Mouse (Mus musculus) liver, embryonic 12.5 days (tissue): Measurements from ENCODE around the gene Rpl13a. TPM values are rescaled to one million over a fixed set of nuclear protein-coding genes. Genes with fewer than 3 reads are reported as not detected.
"Not testable (repeated sequence)": the region's sequence is repeated elsewhere in the genome, so short reads cannot be mapped to it uniquely, and the experiment has no call there.

Experiments
- ATAC-seq: fragments of 200-750 bp; cut with Nextera tagmentation; 2 replicates; pipeline ENCODE4 v1.8.0; 2017; ENCODE audit warnings: moderate number of reproducible peaks, mild to moderate bottlenecking, moderate library complexity
- H3K27ac ChIP-seq: fragments of 300-500 bp; sonication (generic); 2 replicates; pipeline ENCODE4 v1.5.1; 2016; ENCODE audit warnings: mild to moderate bottlenecking
- H3K27me3 ChIP-seq: fragments of 300-500 bp; sonication (generic); replicated peaks from 2 replicates; pipeline ENCODE4 v1.6.1; 2016; ENCODE audit warnings: mild to moderate bottlenecking, moderate library complexity
- H3K36me3 ChIP-seq: fragments of 300-500 bp; sonication (generic); 2 replicates; pipeline ENCODE4 v1.6.1; 2016; ENCODE audit warnings: mild to moderate bottlenecking, moderate library complexity
- H3K4me1 ChIP-seq: fragments of 300-500 bp; sonication (generic); 2 replicates; pipeline ENCODE4 v1.6.1; 2016
- H3K4me2 ChIP-seq: fragments of 300-500 bp; sonication (generic); 2 replicates; pipeline ENCODE4 v1.6.1; 2016; ENCODE audit warnings: mild to moderate bottlenecking, moderate library complexity
- H3K4me3 ChIP-seq: fragments of 300-500 bp; sonication (generic); 2 replicates; pipeline ENCODE4 v1.5.1; 2016; ENCODE audit warnings: mild to moderate bottlenecking, moderate library complexity
- H3K9ac ChIP-seq: fragments of 300-500 bp; sonication (generic); 2 replicates; pipeline ENCODE4 v1.6.1; 2016; ENCODE audit warnings: mild to moderate bottlenecking, moderate library complexity
- H3K9me3 ChIP-seq: fragments of 300-500 bp; sonication (generic); replicated peaks from 2 replicates; pipeline ENCODE4 v1.6.1; 2016; ENCODE audit warnings: mild to moderate bottlenecking, moderate library complexity
- WGBS: fragments of 180-500 bp; shearing (Covaris S2); methylation state at CpG from one replicate; pipeline ENCODE4 v1.1.7; 2016; ENCODE audit not compliant: insufficient replicate concordance; 5-methylcytosine and 5-hydroxymethylcytosine counted together
- polyA plus RNA-seq: library from polyadenylated mRNA; unstranded; fragments of >200 nt; fragmentation: Nextera tagmentation; extraction: Ambion mirVana; gene quantifications from 2 replicates; pipeline ENCODE4 v1.2.1, GENCODE M21; 2016

The Rpl13a gene
- polyA plus RNA-seq, 1 experiment from 2014 or later = 1,134 TPM

DNA sequence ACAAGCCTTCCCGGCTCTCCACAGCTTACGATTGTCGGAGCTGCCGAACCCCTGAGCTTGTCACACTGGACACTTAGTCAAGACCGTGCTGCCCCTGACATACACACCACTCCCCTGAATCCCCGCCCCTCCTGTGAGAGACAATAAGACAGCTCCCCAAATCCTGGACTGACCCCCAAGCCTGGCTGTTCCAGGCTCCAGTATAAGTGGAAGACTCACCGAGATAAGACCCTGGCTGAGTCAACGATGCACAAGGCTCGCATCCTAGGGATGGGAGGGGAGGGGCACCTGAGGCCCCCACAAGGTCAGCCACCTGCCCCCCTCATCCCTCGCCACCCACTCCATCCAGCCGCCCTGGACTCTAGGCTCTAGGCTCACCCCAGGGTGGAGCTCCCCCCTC lies 3.3 kb upstream of the Rpl13a start:
- Histone ChIP-seq H3K27ac (no peak overlapping the region), H3K4me2 (no peak overlapping the region), H3K27me3 (no peaks in the 10 kb centered on the region), H3K36me3 (peaks cover 19% of the 10 kb centered on the region), H3K4me3 (no peak overlapping the region), H3K9me3 (no peaks in the 10 kb centered on the region), H3K4me1 (peaks cover 55% of the 10 kb centered on the region), H3K9ac (no peak overlapping the region)
- no peak for ATAC-seq
- WGBS = 81% methylated on average over 11 of the region's 11 CpGs

DNA sequence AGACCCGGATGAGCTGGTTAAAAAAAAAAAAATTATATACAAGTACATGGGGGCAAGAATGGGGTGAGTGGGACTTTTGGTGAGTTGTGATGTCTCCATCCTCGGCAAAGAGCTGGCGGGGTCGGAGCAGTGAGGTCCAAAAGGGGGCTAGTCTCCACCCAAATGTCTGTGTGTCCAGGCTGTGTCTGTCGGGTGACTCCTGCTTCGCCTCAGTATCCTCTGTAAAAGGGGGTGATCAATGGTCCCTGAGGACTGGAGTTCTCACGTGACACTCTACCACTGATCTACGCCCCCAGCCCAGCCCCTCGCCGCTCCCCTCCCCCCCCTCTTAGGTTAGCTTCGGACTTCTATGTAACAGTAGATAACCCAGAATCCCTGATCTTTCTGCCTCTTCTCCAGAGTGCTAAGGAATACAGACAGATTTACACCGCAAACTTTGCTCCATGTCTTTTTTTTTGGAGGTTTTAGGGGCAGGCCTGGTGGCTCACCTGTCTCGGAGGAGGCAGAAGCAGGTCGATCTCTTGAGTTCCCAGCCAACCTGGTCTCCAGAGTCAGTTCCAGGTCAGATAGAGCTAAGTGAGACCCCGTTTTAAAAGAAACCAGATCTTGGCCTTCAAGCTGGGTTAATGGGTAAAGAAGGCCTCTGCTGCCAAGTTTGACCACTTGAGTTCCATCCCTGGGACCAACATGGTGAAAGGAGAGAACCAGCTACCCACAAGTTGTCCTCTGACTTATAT lies 1.4 kb upstream of the Rpl13a start:
- Histone ChIP-seq H3K27ac (peak overlapping the region; percentile 88), H3K4me1 (peaks cover 58% of the 10 kb centered on the region), H3K9ac (peak overlapping the region; percentile 84), H3K4me2 (peak overlapping the region; percentile 88), H3K27me3 (no peaks in the 10 kb centered on the region), H3K9me3 (no peaks in the 10 kb centered on the region), H3K4me3 (peak overlapping the region; percentile 94), H3K36me3 (peaks cover 38% of the 10 kb centered on the region)
- 43% methylated on average over 15 of the region's 15 CpGs for WGBS
- no peak for ATAC-seq

DNA sequence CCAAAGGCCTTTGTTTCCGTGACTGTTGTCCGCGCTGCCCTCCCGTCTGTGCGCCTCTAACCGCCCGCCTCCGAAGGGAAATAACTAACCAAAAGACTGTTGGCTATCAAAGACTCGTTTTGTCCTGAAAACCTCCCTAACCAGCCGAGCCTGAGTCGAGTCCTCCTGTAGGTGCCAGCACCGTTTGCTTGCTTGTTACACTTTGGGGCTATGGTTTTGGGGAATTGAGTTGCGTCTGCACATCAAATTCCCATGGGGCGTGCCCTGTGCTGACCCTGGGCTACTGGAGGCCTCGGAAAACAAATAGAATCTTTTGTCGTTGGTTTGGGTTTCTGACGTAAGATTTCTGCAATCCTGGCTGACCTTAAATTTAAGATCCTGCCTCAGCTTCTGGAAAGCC lies 757 bp upstream of the Rpl13a start:
- WGBS = 3% methylated on average over 17 of the region's 17 CpGs
- peak overlapping the region; percentile 84 for H3K9ac ChIP-seq
- ATAC-seq = peak; percentile 5; the same call in 1 of the 2 replicates
- peaks cover 40% of the 10 kb centered on the region for H3K36me3 ChIP-seq
- H3K4me3 ChIP-seq = peak overlapping the region; percentile 94
- H3K27me3 ChIP-seq = no peaks in the 10 kb centered on the region
- no peaks in the 10 kb centered on the region for H3K9me3 ChIP-seq
- H3K4me1 ChIP-seq = peaks cover 58% of the 10 kb centered on the region
- H3K4me2 ChIP-seq = peak overlapping the region; percentile 88
- peak overlapping the region; percentile 88 for H3K27ac ChIP-seq

DNA sequence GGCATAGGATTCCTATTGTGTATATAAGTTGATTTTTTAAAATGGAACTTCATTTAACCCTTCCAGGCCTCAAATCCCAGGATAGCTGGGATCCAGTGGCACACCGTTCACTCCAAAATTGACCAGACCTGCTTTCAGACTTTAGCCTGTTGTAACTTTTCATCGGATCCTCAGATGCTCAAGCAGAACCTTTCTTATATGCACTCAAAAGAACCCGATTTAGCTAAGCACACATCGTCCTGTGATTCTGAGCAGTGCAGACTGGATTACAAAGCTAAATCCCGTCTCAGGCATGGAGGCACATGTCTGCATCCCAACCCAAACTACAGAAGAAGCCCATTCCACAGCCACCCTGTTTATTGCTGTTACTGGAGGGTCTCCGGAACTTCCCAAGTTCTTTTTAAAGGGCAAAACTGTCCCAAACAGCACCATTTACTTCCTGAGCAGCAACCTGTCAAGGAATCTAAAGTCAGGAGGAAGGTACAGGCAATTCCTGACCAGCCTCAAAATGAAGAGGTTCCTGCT lies 799 bp downstream of the Rpl13a start:
- Histone ChIP-seq H3K4me2 (peak overlapping the region; percentile 90), H3K9ac (peak overlapping the region; percentile 98), H3K27me3 (no peaks in the 10 kb centered on the region), H3K4me1 (peaks cover 58% of the 10 kb centered on the region), H3K36me3 (peaks cover 36% of the 10 kb centered on the region), H3K27ac (peak overlapping the region; percentile 95), H3K4me3 (peak overlapping the region; percentile 94), H3K9me3 (no peaks in the 10 kb centered on the region)
- ATAC-seq = no peak
- WGBS = 0% methylated on average over 6 of the region's 6 CpGs

DNA sequence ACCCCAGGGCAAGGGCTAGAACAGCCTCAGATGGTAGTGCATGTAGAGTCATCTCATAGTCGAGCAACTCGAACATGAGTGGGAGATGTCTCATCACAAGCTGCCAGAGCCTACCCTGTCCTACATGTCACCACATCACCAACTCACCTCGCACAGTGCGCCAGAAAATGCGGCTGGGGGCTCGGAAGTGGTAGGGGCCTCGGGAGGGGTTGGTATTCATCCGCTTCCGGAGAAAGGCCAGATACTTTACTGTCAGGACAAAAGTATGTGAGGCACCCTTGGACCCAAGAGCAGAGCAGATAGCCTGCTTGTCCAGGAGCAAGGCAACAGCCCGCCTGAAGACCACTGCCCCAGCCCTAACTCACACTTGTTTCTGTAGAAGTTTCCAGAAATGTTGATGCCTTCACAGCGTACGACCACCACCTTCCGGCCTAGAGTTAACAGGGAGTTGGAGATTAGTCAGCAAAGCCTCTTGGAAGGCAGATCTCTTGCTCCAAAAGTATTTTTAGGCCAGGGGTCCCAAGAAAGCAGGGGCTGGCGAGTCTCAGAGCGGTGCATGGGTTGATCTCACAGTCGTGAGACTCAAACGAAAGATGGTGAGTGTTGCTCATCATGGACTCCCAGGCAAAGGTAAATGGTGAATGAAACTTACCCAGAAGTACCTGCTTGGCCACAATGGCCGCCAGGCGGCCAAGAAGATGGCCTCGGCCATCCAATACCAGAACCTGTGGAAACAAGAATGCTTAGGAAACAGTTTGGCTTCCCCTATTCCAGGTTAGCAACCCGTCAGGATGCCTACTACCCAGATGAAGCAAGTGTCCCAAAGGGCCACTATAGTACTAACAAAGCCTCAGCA lies 1.5 kb downstream of the Rpl13a start:
- H3K27me3 ChIP-seq = no peaks in the 10 kb centered on the region
- H3K9me3 ChIP-seq = no peaks in the 10 kb centered on the region
- H3K4me2 ChIP-seq = peak overlapping the region; percentile 90
- H3K27ac ChIP-seq = peak overlapping the region; percentile 95
- no peak for ATAC-seq
- peaks cover 43% of the 10 kb centered on the region for H3K36me3 ChIP-seq
- peak overlapping the region; percentile 98 for H3K9ac ChIP-seq
- peaks cover 63% of the 10 kb centered on the region for H3K4me1 ChIP-seq
- WGBS = 12% methylated on average over 21 of the region's 21 CpGs
- H3K4me3 ChIP-seq = peak overlapping the region; percentile 94

DNA sequence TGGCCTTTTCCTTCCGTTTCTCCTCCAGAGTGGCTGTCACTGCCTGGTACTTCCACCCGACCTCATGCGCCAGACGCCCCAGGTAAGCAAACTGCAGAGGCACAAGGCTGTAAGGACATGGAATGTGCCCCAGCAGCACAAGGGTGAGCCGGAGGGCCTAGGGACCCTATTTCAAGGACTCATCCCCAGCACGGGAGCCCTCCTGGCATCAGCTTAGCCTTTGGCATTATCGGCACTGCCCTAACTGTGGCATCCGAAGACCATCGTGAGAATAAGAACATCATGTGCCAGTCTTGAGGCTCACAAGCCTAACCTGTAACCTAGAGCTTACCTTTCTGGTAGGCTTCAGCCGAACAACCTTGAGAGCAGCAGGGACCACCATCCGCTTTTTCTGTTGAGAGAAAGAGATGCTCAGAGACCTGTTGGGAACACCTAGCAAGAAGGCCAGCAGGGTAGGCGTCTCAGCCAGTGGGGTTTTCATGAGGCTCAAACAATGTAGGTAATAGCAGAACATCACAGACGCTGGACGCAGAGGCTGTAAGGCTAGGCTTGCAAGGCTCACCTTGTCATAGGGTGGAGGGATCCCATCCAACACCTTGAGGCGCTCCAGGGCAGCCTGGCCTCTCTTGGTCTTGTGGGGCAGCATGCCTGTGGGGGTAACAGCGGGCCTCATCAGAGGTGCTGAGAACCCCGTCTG lies 2.3 kb downstream of the Rpl13a start:
- peak overlapping the region; percentile 95 for H3K27ac ChIP-seq
- H3K4me1 ChIP-seq = peaks cover 70% of the 10 kb centered on the region
- peak overlapping the region; percentile 98 for H3K9ac ChIP-seq
- 42% methylated on average over 17 of the region's 17 CpGs for WGBS
- no peaks in the 10 kb centered on the region for H3K27me3 ChIP-seq
- H3K4me2 ChIP-seq = peak overlapping the region; percentile 90
- H3K4me3 ChIP-seq = peak overlapping the region; percentile 94
- peaks cover 51% of the 10 kb centered on the region for H3K36me3 ChIP-seq
- H3K9me3 ChIP-seq = no peaks in the 10 kb centered on the region
- no peak for ATAC-seq

DNA sequence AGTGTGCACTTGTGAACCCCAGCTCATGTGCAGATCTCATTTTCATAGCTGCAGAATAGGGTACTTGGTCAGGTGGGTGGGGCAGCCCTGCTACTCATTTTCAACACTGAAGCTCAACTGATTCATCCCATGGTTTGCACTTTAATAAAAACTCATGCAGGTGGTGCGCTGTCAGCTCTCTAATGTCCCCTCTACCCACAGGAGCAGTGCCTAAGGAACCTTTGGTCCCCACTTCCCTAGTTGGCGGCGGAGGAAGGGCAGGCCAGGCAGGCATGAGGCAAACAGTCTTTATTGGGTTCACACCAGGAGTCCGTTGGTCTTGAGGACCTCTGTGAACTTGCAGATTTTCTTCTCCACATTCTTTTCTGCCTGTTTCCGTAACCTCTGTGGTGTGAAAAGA lies 2.9 kb downstream of the Rpl13a start:
- H3K9ac ChIP-seq = peak overlapping the region; percentile 98

DNA sequence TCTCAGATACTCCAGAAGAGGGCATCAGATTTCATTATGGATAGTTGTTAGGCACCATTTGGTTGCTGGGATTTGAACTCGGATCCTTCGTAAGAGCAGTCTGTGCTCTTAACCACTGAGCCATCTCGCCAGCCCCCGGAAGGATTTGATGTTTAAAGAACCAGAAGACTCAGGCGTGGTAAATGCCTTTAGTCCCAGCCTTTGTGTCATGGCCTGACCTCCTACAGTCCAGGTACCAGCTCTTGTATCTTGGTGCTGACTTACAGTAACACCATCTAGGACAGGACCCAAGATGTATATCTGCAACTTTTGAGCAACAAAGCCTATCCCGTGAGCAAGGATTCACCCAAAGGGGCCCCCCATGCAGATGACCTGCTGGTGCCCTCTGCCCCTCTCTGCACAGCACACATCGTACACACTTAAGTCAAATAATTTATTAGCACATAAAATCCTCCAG lies 3.4 kb downstream of the Rpl13a start:
- Histone ChIP-seq H3K36me3 (peaks cover 62% of the 10 kb centered on the region), H3K9ac (peak overlapping the region; percentile 98), H3K4me3 (peak overlapping the region; percentile 97), H3K27me3 (no peaks in the 10 kb centered on the region), H3K4me2 (peak overlapping the region; percentile 90), H3K4me1 (peaks cover 76% of the 10 kb centered on the region), H3K27ac (peak overlapping the region; percentile 95), H3K9me3 (no peaks in the 10 kb centered on the region)
- ATAC-seq = no peak
- 15% methylated on average over 7 of the region's 7 CpGs for WGBS

More for the DNA sequence above, 2.9 kb downstream of the Rpl13a start:
- Histone ChIP-seq H3K27ac (peak overlapping the region; percentile 95), H3K4me1 (peaks cover 76% of the 10 kb centered on the region), H3K4me3 (peak overlapping the region; percentile 94), H3K36me3 (peaks cover 57% of the 10 kb centered on the region), H3K4me2 (peak overlapping the region; percentile 90)
- ATAC-seq, H3K9me3 ChIP-seq, H3K27me3 ChIP-seq: not testable (repeated sequence)
- WGBS = 53% methylated on average over 5 of the region's 5 CpGs

DNA sequence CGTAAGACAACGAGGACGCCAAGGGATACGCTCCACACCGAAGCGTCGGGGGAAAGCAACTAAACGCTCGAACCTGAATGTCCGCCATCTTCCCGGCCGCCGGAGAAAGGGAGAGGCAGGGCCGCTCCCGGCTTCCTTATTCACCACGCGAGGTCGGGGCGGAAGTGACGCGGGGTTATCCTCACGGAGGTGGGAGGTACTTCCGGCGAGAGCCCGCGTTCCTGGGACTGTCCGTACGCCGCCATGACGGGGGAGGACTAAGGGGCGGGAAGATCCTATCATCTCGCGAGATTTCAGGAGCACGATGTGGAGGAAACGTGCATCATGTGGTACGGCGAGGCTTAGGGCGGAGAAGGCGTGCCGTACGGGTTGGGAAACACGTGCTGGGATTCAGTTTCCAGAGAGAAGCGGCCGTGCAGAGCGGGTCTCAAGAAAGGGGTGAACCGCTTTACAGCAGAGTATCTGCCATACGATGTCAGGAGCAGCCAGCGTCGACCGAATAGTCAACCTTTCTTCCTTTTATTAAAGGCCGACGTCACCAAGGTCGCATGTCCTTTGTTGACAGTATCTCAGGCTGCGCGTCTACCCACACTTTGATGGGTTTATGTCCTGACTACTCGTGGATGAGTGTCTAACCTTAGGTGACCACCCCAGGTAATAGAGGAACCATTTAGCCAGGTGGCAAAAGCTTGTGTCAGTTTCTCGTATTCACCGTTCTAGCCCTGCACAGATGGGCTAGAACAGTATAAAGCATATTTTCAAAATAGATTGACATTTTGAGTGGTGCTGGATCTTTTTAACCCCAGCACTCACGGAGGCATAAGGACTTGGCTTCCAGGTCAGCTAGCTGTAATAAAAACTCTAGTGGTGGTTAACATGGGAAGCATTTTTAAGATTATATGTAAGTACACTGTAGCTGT lies 4.1 kb downstream of the Rpl13a start, which contains the start of gene Rps11:
Gene Rps11, minus strand, starts transcription at position 216 of the 920 bp plus-strand sequence.
- under 1% methylated on average over 59 of the region's 59 CpGs for WGBS
- H3K4me2 ChIP-seq = peak within 1 kb of the TSS; percentile 90
- peaks cover 69% of the 10 kb centered on the region for H3K36me3 ChIP-seq
- H3K9me3 ChIP-seq = no peaks in the 10 kb centered on the region
- H3K27me3 ChIP-seq = no peaks in the 10 kb centered on the region
- H3K4me3 ChIP-seq = peak within 1 kb of the TSS; percentile 97
- H3K9ac ChIP-seq = peak within 1 kb of the TSS; percentile 98
- H3K27ac ChIP-seq = peak within 1 kb of the TSS; percentile 95
- peaks cover 76% of the 10 kb centered on the region for H3K4me1 ChIP-seq
- peak; percentile 81 for ATAC-seq

DNA sequence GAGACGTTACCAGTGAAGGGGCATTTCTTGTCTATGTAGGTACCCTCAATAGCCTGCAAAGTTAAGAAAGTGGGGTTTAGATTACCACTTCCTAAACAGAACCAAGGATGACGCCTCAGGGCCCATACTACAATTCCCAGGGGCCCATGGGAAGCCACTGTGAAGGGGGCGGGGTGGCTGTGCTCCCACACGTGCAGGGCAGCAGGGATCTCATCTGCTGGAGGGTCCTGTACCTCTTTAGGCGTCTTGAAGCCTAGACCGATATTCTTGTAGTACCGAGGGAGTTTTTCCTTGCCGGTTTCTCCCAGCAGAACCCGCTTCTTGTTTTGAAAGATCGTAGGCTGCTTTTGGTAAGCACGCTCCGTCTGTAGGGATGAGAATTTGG lies 5.4 kb downstream of the Rpl13a start:
- Histone ChIP-seq H3K9me3 (no peaks in the 10 kb centered on the region), H3K4me2 (peak overlapping the region; percentile 90), H3K4me3 (peak overlapping the region; percentile 97), H3K36me3 (peaks cover 79% of the 10 kb centered on the region), H3K27ac (peak overlapping the region; percentile 95), H3K4me1 (peaks cover 87% of the 10 kb centered on the region), H3K27me3 (no peaks in the 10 kb centered on the region), H3K9ac (peak overlapping the region; percentile 96)
- WGBS = 7% methylated on average over 12 of the region's 12 CpGs
- ATAC-seq = no peak
